Mouse (Mus musculus) small intestine, adult 2 months (tissue): ENCODE data around the gene Suclg2.

Experiments used
- CTCF ChIP-seq: fragments of 200-500 bp; IDR thresholded peaks from 2 replicates; pipeline ENCODE4 v1.5.1; 2012; ENCODE audit warnings: low read depth, mild to moderate bottlenecking, control low read depth, inconsistent platforms, low read length, moderate library complexity, mixed read lengths; ENCODE audit not compliant: insufficient replicate concordance, insufficient read length; ENCODE audit errors: extremely low read depth
- POLR2A ChIP-seq: fragments of 200-500 bp; IDR thresholded peaks from 2 replicates; pipeline ENCODE4 v1.6.1; 2012; ENCODE audit warnings: low read depth, mild to moderate bottlenecking, control low read depth, inconsistent platforms, low read length, moderate library complexity

- TF ChIP-seq POLR2A (no peak), CTCF (no peak)
Observed at GRCm38 (mm10) chr6:95742378-95742777, 23.8 kb upstream of the Suclg2 start.
